Mouse (Mus musculus) limb, embryonic 11.5 days (tissue): ENCODE results near the gene Ccdc113. TPM values are rescaled to one million over a fixed set of nuclear protein-coding genes. Genes with fewer than 3 reads are reported as not detected.

Experiments
- ATAC-seq: fragments of 200-750 bp; cut with Nextera tagmentation; 2 replicates; pipeline ENCODE4 v1.8.0; 2017; ENCODE audit warnings: low read depth; ENCODE audit not compliant: insufficient number of reproducible peaks, low FRiP score, low TSS enrichment
- DNase-seq: peaks from one replicate; pipeline ENCODE4 v3.0.0-alpha.2; 2015; ENCODE audit warnings: low spot score
- H3K27ac ChIP-seq: fragments of 300-500 bp; sonication (generic); replicated peaks from 2 replicates; pipeline ENCODE4 v1.5.1; 2014; ENCODE audit warnings: low read depth, mild to moderate bottlenecking, low read length
- H3K27me3 ChIP-seq: fragments of 300-500 bp; sonication (generic); 2 replicates; pipeline ENCODE4 v1.6.1; 2014; ENCODE audit warnings: mild to moderate bottlenecking, low read length, mixed read lengths; ENCODE audit not compliant: control insufficient read depth, insufficient read depth
- H3K36me3 ChIP-seq: fragments of 300-500 bp; sonication (generic); 2 replicates; pipeline ENCODE4 v1.6.1; 2014; ENCODE audit warnings: mild to moderate bottlenecking, low read length, moderate library complexity, mixed read lengths; ENCODE audit not compliant: control insufficient read depth, insufficient read depth
- H3K4me1 ChIP-seq: fragments of 300-500 bp; sonication (generic); 2 replicates; pipeline ENCODE4 v1.6.1; 2014; ENCODE audit warnings: low read length, mixed read lengths; ENCODE audit not compliant: control insufficient read depth, insufficient read depth
- H3K4me2 ChIP-seq: fragments of 300-500 bp; sonication (generic); 2 replicates; pipeline ENCODE4 v1.6.1; 2014; ENCODE audit warnings: low read depth, mild to moderate bottlenecking, moderate library complexity; ENCODE audit not compliant: severe bottlenecking
- H3K4me3 ChIP-seq: fragments of 300-500 bp; sonication (generic); 2 replicates; pipeline ENCODE4 v1.5.1; 2014; ENCODE audit warnings: low read depth, low read length
- H3K9ac ChIP-seq: fragments of 300-500 bp; sonication (generic); 2 replicates; pipeline ENCODE4 v1.6.1; 2014; ENCODE audit warnings: mild to moderate bottlenecking, low read length
- H3K9me3 ChIP-seq: fragments of 300-500 bp; sonication (generic); 2 replicates; pipeline ENCODE4 v1.6.1; 2016; ENCODE audit warnings: low read length; ENCODE audit not compliant: control insufficient read depth
- WGBS: fragments of 180-500 bp; shearing (Covaris S2); extraction: QIAGEN DNeasy Blood & Tissue Kit; methylation state at CpG from one replicate; pipeline ENCODE4 v1.1.7; 2014; 5-methylcytosine and 5-hydroxymethylcytosine counted together
- polyA plus RNA-seq: library from polyadenylated mRNA; unstranded; fragments of >200 nt; fragmentation: Nextera tagmentation; extraction: Ambion mirVana; gene quantifications from 2 replicates; pipeline ENCODE4 v1.2.1, GENCODE M21; 2014

Gene Ccdc113
- polyA plus RNA-seq, 1 experiment from 2014 or later = not detected

GRCm38 (mm10) chr8:95587339-95587738 is 53.5 kb downstream of the Ccdc113 start:
- Histone ChIP-seq H3K4me2 (no peak overlapping the region), H3K27me3 (no peaks in the 10 kb centered on the region), H3K4me3 (no peak overlapping the region), H3K9me3 (no peaks in the 10 kb centered on the region), H3K36me3 (no peaks in the 10 kb centered on the region), H3K27ac (no peak overlapping the region), H3K9ac (no peak overlapping the region), H3K4me1 (no peaks in the 10 kb centered on the region)
- DNase-seq = no peak
- no peak for ATAC-seq
- WGBS = 90% methylated on average over 1 of the region's 1 CpGs

- Histone ChIP-seq H3K27me3 (no peaks in the 10 kb centered on the region), H3K9me3 (no peaks in the 10 kb centered on the region), H3K4me1 (no peaks in the 10 kb centered on the region), H3K4me3 (no peak overlapping the region), H3K4me2 (no peak overlapping the region), H3K27ac (no peak overlapping the region), H3K9ac (no peak overlapping the region), H3K36me3 (no peaks in the 10 kb centered on the region)
- DNase-seq (no peak), ATAC-seq (no peak)
- 61% methylated on average over 10 of the region's 10 CpGs for WGBS
Observed at GRCm38 (mm10) chr8:95589282-95589681, 55.4 kb downstream of the Ccdc113 start.

GRCm38 (mm10) chr8:95590539-95590938 is 56.7 kb downstream of the Ccdc113 start:
- DNase-seq (no peak), ATAC-seq (no peak)
- no peaks in the 10 kb centered on the region for H3K4me1 ChIP-seq
- H3K4me2 ChIP-seq = no peak overlapping the region
- H3K4me3 ChIP-seq = no peak overlapping the region
- no peaks in the 10 kb centered on the region for H3K36me3 ChIP-seq
- no peaks in the 10 kb centered on the region for H3K9me3 ChIP-seq
- H3K27ac ChIP-seq = no peak overlapping the region
- no peaks in the 10 kb centered on the region for H3K27me3 ChIP-seq
- no peak overlapping the region for H3K9ac ChIP-seq
- 83% methylated on average over 4 of the region's 4 CpGs for WGBS

GRCm38 (mm10) chr8:95592131-95592780 is 58.4 kb downstream of the Ccdc113 start:
- no peak overlapping the region for H3K4me3 ChIP-seq
- H3K27me3 ChIP-seq = no peaks in the 10 kb centered on the region
- H3K27ac ChIP-seq = no peak overlapping the region
- WGBS = 85% methylated on average over 12 of the region's 12 CpGs
- ATAC-seq (no peak), DNase-seq (no peak)
- no peaks in the 10 kb centered on the region for H3K36me3 ChIP-seq
- H3K4me1 ChIP-seq = no peaks in the 10 kb centered on the region
- no peak overlapping the region for H3K4me2 ChIP-seq
- no peak overlapping the region for H3K9ac ChIP-seq
- no peaks in the 10 kb centered on the region for H3K9me3 ChIP-seq

- Histone ChIP-seq H3K27ac (no peak overlapping the region), H3K4me1 (no peaks in the 10 kb centered on the region), H3K9me3 (no peaks in the 10 kb centered on the region), H3K36me3 (no peaks in the 10 kb centered on the region), H3K4me2 (no peak overlapping the region), H3K4me3 (no peak overlapping the region), H3K9ac (no peak overlapping the region), H3K27me3 (no peaks in the 10 kb centered on the region)
- 93% methylated on average over 7 of the region's 7 CpGs for whole genome bisulfite sequencing
- DNase-seq = no peak
- ATAC-seq = no peak
Observed at GRCm38 (mm10) chr8:95593439-95594393, 59.8 kb downstream of the Ccdc113 start.

- Histone ChIP-seq H3K27ac (no peak overlapping the region), H3K9me3 (no peaks in the 10 kb centered on the region), H3K4me1 (no peaks in the 10 kb centered on the region), H3K9ac (no peak overlapping the region), H3K27me3 (no peaks in the 10 kb centered on the region), H3K4me3 (no peak overlapping the region), H3K36me3 (no peaks in the 10 kb centered on the region), H3K4me2 (no peak overlapping the region)
- WGBS = 89% methylated on average over 14 of the region's 14 CpGs
- DNase-seq (no peak), ATAC-seq (no peak)
Observed at GRCm38 (mm10) chr8:95595131-95595530, 61.2 kb downstream of the Ccdc113 start.

GRCm38 (mm10) chr8:95596841-95597241 is 63.0 kb downstream of the Ccdc113 start:
- Histone ChIP-seq H3K4me2 (no peak overlapping the region), H3K4me1 (no peaks in the 10 kb centered on the region), H3K9ac (no peak overlapping the region), H3K27me3 (no peaks in the 10 kb centered on the region), H3K27ac (no peak overlapping the region), H3K9me3 (no peaks in the 10 kb centered on the region), H3K4me3 (no peak overlapping the region), H3K36me3 (no peaks in the 10 kb centered on the region)
- WGBS = 62% methylated on average over 4 of the region's 4 CpGs
- ATAC-seq = no peak
- DNase-seq = no peak

- H3K27ac ChIP-seq = no peak overlapping the region
- 14% methylated on average over 11 of the region's 11 CpGs for WGBS
- H3K9ac ChIP-seq = no peak overlapping the region
- ATAC-seq = no peak
- DNase-seq = peak; percentile 88
- H3K4me1 ChIP-seq = no peaks in the 10 kb centered on the region
- no peaks in the 10 kb centered on the region for H3K9me3 ChIP-seq
- H3K4me2 ChIP-seq = no peak overlapping the region
- H3K36me3 ChIP-seq = no peaks in the 10 kb centered on the region
- no peak overlapping the region for H3K4me3 ChIP-seq
- H3K27me3 ChIP-seq = no peaks in the 10 kb centered on the region
Observed at GRCm38 (mm10) chr8:95599861-95600260, 66.0 kb downstream of the Ccdc113 start.
